In genomic region chr5:129941495-129942045, GRCm38 (mm10) we compare ENCODE assay signal across 8 mouse cellular contexts. TPM values are rescaled to one million over a fixed set of nuclear protein-coding genes. Genes with fewer than 3 reads are reported as not detected.
DNase-seq lines count a peak whose midpoint lies in the region; ATAC-seq and TF ChIP-seq lines count a peak whose summit lies in the region.

Gene Vkorc1l1, plus strand, starts transcription at chr5:129941970.

- H3K4me1 ChIP-seq in cortical plate, adult 2 months (ENCODE audit: control insufficient read depth, insufficient read depth, low read length) = no peaks in the 10 kb centered on the region
- peaks cover 40% of the 10 kb centered on the region; the same call in 1 of the 2 replicates for H3K4me1 ChIP-seq in megakaryocyte, embryonic 14.5 days

- H3K27me3 ChIP-seq in megakaryocyte, embryonic 14.5 days (replicated peaks) = no peaks in the 10 kb centered on the region

- peak; percentile 93 for ATAC-seq in activated CD4-positive, CD25-positive, alpha-beta regulatory T cell, adult 4 months

- peak; percentile 96 to 97 for DNase-seq in gastrocnemius, adult 8-10 months (ENCODE audit: low spot score in 2 of 2)
- DNase-seq in hindlimb bud, embryonic 11.5 days (ENCODE audit: extremely low spot score, low read depth, low spot score) = peak; percentile 96
- peak; percentile 92 to 96 for DNase-seq in left cerebral cortex, adult 8-10 months (ENCODE audit: low spot score in 2 of 2)
- peak; percentile 99 for DNase-seq in right cerebral cortex, postnatal 10 days (ENCODE audit: low spot score in 2 of 2)
- DNase-seq in urinary bladder, postnatal 25 days (ENCODE audit: low spot score) = peak; percentile 98

- peak within 1 kb of the TSS; percentile 45 for H3K4me3 ChIP-seq in cortical plate, adult 2 months (ENCODE audit: insufficient read depth, low read length)
- H3K4me3 ChIP-seq in megakaryocyte, embryonic 14.5 days (replicated peaks) = peak within 1 kb of the TSS; percentile 94

- no peaks in the 10 kb centered on the region for H3K9me3 ChIP-seq in megakaryocyte, embryonic 14.5 days

- H3K36me3 ChIP-seq in megakaryocyte, embryonic 14.5 days (replicated peaks; ENCODE audit: low read length) = peaks cover 13% of the 10 kb centered on the region

- no peak for TF ChIP-seq POLR2A in cortical plate, adult 2 months (IDR thresholded peaks at IDR 0.05; ENCODE audit: extremely low read depth, insufficient read depth, low read length)

- H3K27ac ChIP-seq in cortical plate, adult 2 months (ENCODE audit: insufficient read depth, low read length) = no peak within 1 kb of the TSS

- no peak for TF ChIP-seq CTCF in cortical plate, adult 2 months (IDR thresholded peaks at IDR 0.05; ENCODE audit: extremely low read depth, insufficient read depth, low read length)

RNA-seq across cellular contexts. Expression of gene Vkorc1l1, which starts in this region (rescaled TPM):
- 1 to 10 TPM; 4.8 to 6.6 TPM for polyA plus RNA-seq in activated CD4-positive, CD25-positive, alpha-beta regulatory T cell, adult 4 months (2017; shearing (Covaris generic))
- 39.4 and 39.5 TPM in 2 replicates for polyA plus RNA-seq in cortical plate, adult 2 months (2012; rRNA removed)
- 10 to 100 TPM; 22.4 to 29.6 (median 24.0) TPM for total RNA-seq in gastrocnemius, adult 8-10 months (2022)
- total RNA-seq in left cerebral cortex, adult 8-10 months (2022) = 10 to 100 TPM; 45.5 to 56.9 (median 50.1) TPM
- 3.5 and 13.7 TPM in 2 replicates for polyA plus RNA-seq in megakaryocyte, embryonic 14.5 days (2012; ENCODE audit: insufficient read depth, low replicate concordance)
